Mouse (Mus musculus) heart, embryonic 12.5 days (tissue): Measurements from ENCODE around the gene Uroc1. TPM values are rescaled to one million over a fixed set of nuclear protein-coding genes. Genes with fewer than 3 reads are reported as not detected.

Experiments used
- ATAC-seq: fragments of 200-750 bp; cut with Nextera tagmentation; 2 replicates; pipeline ENCODE4 v1.8.0; 2017; ENCODE audit warnings: moderate TSS enrichment, moderate library complexity; ENCODE audit not compliant: insufficient number of reproducible peaks, low FRiP score
- H3K27ac ChIP-seq: fragments of 300-500 bp; sonication (generic); 2 replicates; pipeline ENCODE4 v1.5.1; 2016; ENCODE audit warnings: mild to moderate bottlenecking, moderate library complexity; ENCODE audit not compliant: poor library complexity, severe bottlenecking
- H3K27me3 ChIP-seq: fragments of 300-500 bp; sonication (generic); replicated peaks from 2 replicates; pipeline ENCODE4 v1.6.1; 2016; ENCODE audit warnings: mild to moderate bottlenecking, moderate library complexity
- H3K36me3 ChIP-seq: fragments of 300-500 bp; sonication (generic); 2 replicates; pipeline ENCODE4 v1.6.1; 2016; ENCODE audit warnings: mild to moderate bottlenecking, moderate library complexity
- H3K4me1 ChIP-seq: fragments of 300-500 bp; sonication (generic); replicated peaks from 2 replicates; pipeline ENCODE4 v1.6.1; 2016; ENCODE audit warnings: mild to moderate bottlenecking
- H3K4me2 ChIP-seq: fragments of 300-500 bp; sonication (generic); 2 replicates; pipeline ENCODE4 v1.6.1; 2016; ENCODE audit warnings: mild to moderate bottlenecking, moderate library complexity
- H3K4me3 ChIP-seq: fragments of 300-500 bp; sonication (generic); 2 replicates; pipeline ENCODE4 v1.5.1; 2016; ENCODE audit warnings: mild to moderate bottlenecking
- H3K9ac ChIP-seq: fragments of 300-500 bp; sonication (generic); 2 replicates; pipeline ENCODE4 v1.6.1; 2016; ENCODE audit warnings: mild to moderate bottlenecking, moderate library complexity
- H3K9me3 ChIP-seq: fragments of 300-500 bp; sonication (generic); replicated peaks from 2 replicates; pipeline ENCODE4 v1.6.1; 2016; ENCODE audit warnings: mild to moderate bottlenecking, moderate library complexity
- WGBS: fragments of 180-500 bp; shearing (Covaris S2); methylation state at CpG from one replicate; pipeline ENCODE4 v1.1.7; 2016; 5-methylcytosine and 5-hydroxymethylcytosine counted together
- polyA plus RNA-seq: library from polyadenylated mRNA; unstranded; fragments of >200 nt; fragmentation: Nextera tagmentation; extraction: Ambion mirVana; gene quantifications from 2 replicates; pipeline ENCODE4 v1.2.1, GENCODE M21; 2016

Gene Uroc1
- polyA plus RNA-seq, 1 experiment from 2014 or later: not detected

- no peaks in the 10 kb centered on the region for H3K27me3 ChIP-seq
- peaks cover 62% of the 10 kb centered on the region for H3K36me3 ChIP-seq
- H3K4me2 ChIP-seq: no peak overlapping the region
- H3K4me3 ChIP-seq: no peak overlapping the region
- H3K27ac ChIP-seq: no peak overlapping the region
- H3K9me3 ChIP-seq: no peaks in the 10 kb centered on the region
- 85% methylated on average over 4 of the region's 4 CpGs for WGBS
- H3K9ac ChIP-seq: no peak overlapping the region
- no peaks in the 10 kb centered on the region for H3K4me1 ChIP-seq
- no peak for ATAC-seq
Observed at GRCm38 (mm10) chr6:90390629-90391028, 57.5 kb downstream of the Uroc1 start.

GRCm38 (mm10) chr6:90393948-90394347 is 60.9 kb downstream of the Uroc1 start:
- H3K4me2 ChIP-seq: no peak overlapping the region
- peaks cover 8% of the 10 kb centered on the region; the same call in 1 of the 2 replicates for H3K4me1 ChIP-seq
- no peak overlapping the region for H3K27ac ChIP-seq
- WGBS: 75% methylated on average over 3 of the region's 3 CpGs
- no peaks in the 10 kb centered on the region for H3K27me3 ChIP-seq
- ATAC-seq: no peak
- H3K9me3 ChIP-seq: no peaks in the 10 kb centered on the region
- no peak overlapping the region for H3K4me3 ChIP-seq
- H3K36me3 ChIP-seq: peaks cover 49% of the 10 kb centered on the region
- H3K9ac ChIP-seq: no peak overlapping the region

GRCm38 (mm10) chr6:90395751-90396150 is 62.7 kb downstream of the Uroc1 start:
- no peak overlapping the region for H3K27ac ChIP-seq
- H3K27me3 ChIP-seq: no peaks in the 10 kb centered on the region
- 95% methylated on average over 2 of the region's 2 CpGs for WGBS
- ATAC-seq: no peak
- H3K9ac ChIP-seq: no peak overlapping the region
- no peak overlapping the region for H3K4me2 ChIP-seq
- no peaks in the 10 kb centered on the region for H3K9me3 ChIP-seq
- H3K4me3 ChIP-seq: no peak overlapping the region
- peaks cover 8% of the 10 kb centered on the region; the same call in 1 of the 2 replicates for H3K4me1 ChIP-seq
- peaks cover 43% of the 10 kb centered on the region for H3K36me3 ChIP-seq

GRCm38 (mm10) chr6:90397291-90397690 is 64.2 kb downstream of the Uroc1 start:
- no peak overlapping the region for H3K9ac ChIP-seq
- no peak overlapping the region for H3K4me2 ChIP-seq
- ATAC-seq: no peak
- peaks cover 8% of the 10 kb centered on the region; the same call in 1 of the 2 replicates for H3K4me1 ChIP-seq
- H3K4me3 ChIP-seq: no peak overlapping the region
- peaks cover 45% of the 10 kb centered on the region for H3K36me3 ChIP-seq
- H3K27ac ChIP-seq: no peak overlapping the region
- WGBS: 95% methylated on average over 3 of the region's 3 CpGs
- no peaks in the 10 kb centered on the region for H3K27me3 ChIP-seq
- H3K9me3 ChIP-seq: no peaks in the 10 kb centered on the region

- H3K9ac ChIP-seq: no peak overlapping the region
- peaks cover 10% of the 10 kb centered on the region for H3K36me3 ChIP-seq
- no peak for ATAC-seq
- no peak overlapping the region for H3K4me2 ChIP-seq
- no peaks in the 10 kb centered on the region for H3K9me3 ChIP-seq
- H3K27me3 ChIP-seq: no peaks in the 10 kb centered on the region
- no peak overlapping the region for H3K27ac ChIP-seq
- no peaks in the 10 kb centered on the region for H3K4me1 ChIP-seq
- no peak overlapping the region for H3K4me3 ChIP-seq
Observed at GRCm38 (mm10) chr6:90408632-90409031, 75.5 kb downstream of the Uroc1 start.

- no peaks in the 10 kb centered on the region for H3K4me1 ChIP-seq
- H3K27ac ChIP-seq: no peak overlapping the region
- no peak overlapping the region for H3K4me2 ChIP-seq
- no peak overlapping the region for H3K9ac ChIP-seq
- WGBS: 80% methylated on average over 1 of the region's 1 CpGs
- H3K36me3 ChIP-seq: peaks cover 1% of the 10 kb centered on the region; the same call in 1 of the 2 replicates
- no peaks in the 10 kb centered on the region for H3K27me3 ChIP-seq
- no peak for ATAC-seq
- no peaks in the 10 kb centered on the region for H3K9me3 ChIP-seq
- no peak overlapping the region for H3K4me3 ChIP-seq
Observed at GRCm38 (mm10) chr6:90410972-90411371, 77.9 kb downstream of the Uroc1 start.

- no peaks in the 10 kb centered on the region for H3K4me1 ChIP-seq
- WGBS: 75% methylated on average over 7 of the region's 7 CpGs
- H3K27me3 ChIP-seq: no peaks in the 10 kb centered on the region
Observed at GRCm38 (mm10) chr6:90411926-90412325, 78.8 kb downstream of the Uroc1 start.

More at GRCm38 (mm10) chr6:90411926-90412325, 78.8 kb downstream of the Uroc1 start:
- H3K27ac ChIP-seq: no peak overlapping the region
- H3K4me3 ChIP-seq: no peak overlapping the region
- no peak overlapping the region for H3K4me2 ChIP-seq
- H3K9me3 ChIP-seq: no peaks in the 10 kb centered on the region
- H3K36me3 ChIP-seq: no peaks in the 10 kb centered on the region
- no peak for ATAC-seq
- H3K9ac ChIP-seq: no peak overlapping the region

Other genes with a start within 250 kb of the Uroc1 start
- not detected in 2 replicates for gene Vmn1r50, start 231.9 kb upstream of the Uroc1 start, polyA plus RNA-seq
- gene Vmn1r51, start 210.7 kb upstream of the Uroc1 start, polyA plus RNA-seq: not detected in 2 replicates
- not detected in 2 replicates for gene Vmn1r52, start 158.5 kb upstream of the Uroc1 start, polyA plus RNA-seq
- not detected in 2 replicates for gene V1ra8, start 130.5 kb upstream of the Uroc1 start, polyA plus RNA-seq
- gene Vmn1r53, start 108.8 kb upstream of the Uroc1 start, polyA plus RNA-seq: not detected in 2 replicates
- not detected in 2 replicates for gene Vmn1r54, start 87.0 kb upstream of the Uroc1 start, polyA plus RNA-seq
- not detected in 2 replicates for gene BC048671, start 32.1 kb upstream of the Uroc1 start, polyA plus RNA-seq
- 0.10 TPM in 1 of 2 replicates, not detected in the other for gene Chst13, start 8.1 kb upstream of the Uroc1 start, polyA plus RNA-seq
- 9.2 and 10.0 TPM in 2 replicates for gene Zxdc, start 36.2 kb downstream of the Uroc1 start, polyA plus RNA-seq
- 0.08 and 0.12 TPM in 2 replicates for gene Cfap100, start 95.5 kb downstream of the Uroc1 start, polyA plus RNA-seq
- 6.6 and 7.3 TPM in 2 replicates for gene Klf15, start 129.3 kb downstream of the Uroc1 start, polyA plus RNA-seq
- 1.1 and 2.1 TPM in 2 replicates for gene Aldh1l1, start 153.1 kb downstream of the Uroc1 start, polyA plus RNA-seq